8 mouse cellular contexts compared by ENCODE assay signal in genomic region chr3:116423353-116424159, GRCm38 (mm10). TPM values are rescaled to one million over a fixed set of nuclear protein-coding genes. Genes with fewer than 3 reads are reported as not detected.
DNase-seq lines count a peak whose midpoint lies in the region; ATAC-seq and TF ChIP-seq lines count a peak whose summit lies in the region.

TSS of gene Cdc14a (minus strand) at chr3:116424032.

- peak within 1 kb of the TSS; percentile 92 for H3ac ChIP-seq in C2C12 (ENCODE audit: control insufficient read depth, insufficient read length, low read depth)

- peak; percentile 76 to 78 for DNase-seq in heart, adult 9 months (ENCODE audit: low spot score in 2 of 2)
- peak; percentile 92 for DNase-seq in neural tube, embryonic 10.5 days (ENCODE audit: extremely low spot score, low spot score)

- no peaks in the 10 kb centered on the region for H3K36me3 ChIP-seq in C2C12 (ENCODE audit: control insufficient read depth, insufficient read depth)
- no peaks in the 10 kb centered on the region for H3K36me3 ChIP-seq in embryonic facial prominence, embryonic 15.5 days
- H3K36me3 ChIP-seq in kidney, embryonic 15.5 days: peaks cover 15% of the 10 kb centered on the region; the same call in 1 of the 2 replicates
- H3K36me3 ChIP-seq in liver, embryonic 12.5 days: peaks cover 15% of the 10 kb centered on the region; the same call in 1 of the 2 replicates
- H3K36me3 ChIP-seq in stomach, embryonic 15.5 days: no peaks in the 10 kb centered on the region

- peak within 1 kb of the TSS; percentile 55 for H3K27ac ChIP-seq in bone marrow macrophage, adult 2 months (ENCODE audit: insufficient read depth, low read depth, low read length)
- peak within 1 kb of the TSS; percentile 92 for H3K27ac ChIP-seq in embryonic facial prominence, embryonic 15.5 days (replicated peaks)
- peak within 1 kb of the TSS; percentile 95 for H3K27ac ChIP-seq in kidney, embryonic 15.5 days
- peak within 1 kb of the TSS; percentile 84 for H3K27ac ChIP-seq in liver, embryonic 12.5 days
- H3K27ac ChIP-seq in stomach, embryonic 15.5 days: peak within 1 kb of the TSS; percentile 96

- 0 out of 2 replicates have a peak, but pooled peaks have one; percentile 25 for TF ChIP-seq POLR2A in bone marrow macrophage, adult 2 months (IDR thresholded peaks at IDR 0.05; ENCODE audit: borderline replicate concordance, low read depth, low read length)

- TF ChIP-seq CTCF in C2C12 (IDR thresholded peaks at IDR 0.05; ENCODE audit: control insufficient read depth, insufficient read depth, insufficient read length): no peak
- no peak for TF ChIP-seq CTCF in bone marrow macrophage, adult 2 months (IDR thresholded peaks at IDR 0.05; ENCODE audit: low read depth, low read length)

- H3K79me2 ChIP-seq in C2C12 (ENCODE audit: control insufficient read depth, insufficient read depth): no peaks in the 10 kb centered on the region

- WGBS in embryonic facial prominence, embryonic 15.5 days: 0% methylated on average over 54 of the region's 64 CpGs
- under 1% methylated on average over 61 of the region's 64 CpGs for WGBS in kidney, embryonic 15.5 days
- WGBS in liver, embryonic 12.5 days (ENCODE audit: insufficient replicate concordance): 1% methylated on average over 63 of the region's 64 CpGs
- WGBS in stomach, embryonic 15.5 days: under 1% methylated on average over 63 of the region's 64 CpGs

- peak within 1 kb of the TSS; percentile 68 for H3K4me3 ChIP-seq in C2C12 (ENCODE audit: insufficient read depth, poor library complexity, severe bottlenecking)
- peak within 1 kb of the TSS; percentile 76 for H3K4me3 ChIP-seq in bone marrow macrophage, adult 2 months (ENCODE audit: insufficient read depth, low read length)
- peak within 1 kb of the TSS; percentile 97 for H3K4me3 ChIP-seq in embryonic facial prominence, embryonic 15.5 days (replicated peaks)
- H3K4me3 ChIP-seq in kidney, embryonic 15.5 days (replicated peaks): peak within 1 kb of the TSS; percentile 90
- H3K4me3 ChIP-seq in liver, embryonic 12.5 days: peak within 1 kb of the TSS; percentile 86
- peak within 1 kb of the TSS; percentile 97 for H3K4me3 ChIP-seq in stomach, embryonic 15.5 days (replicated peaks)

- peaks cover 3% of the 10 kb centered on the region; the same call in 1 of the 2 replicates for H3K4me1 ChIP-seq in bone marrow macrophage, adult 2 months (ENCODE audit: control insufficient read depth, insufficient read depth, low read length)
- H3K4me1 ChIP-seq in embryonic facial prominence, embryonic 15.5 days: peaks cover 9% of the 10 kb centered on the region
- peaks cover 34% of the 10 kb centered on the region for H3K4me1 ChIP-seq in kidney, embryonic 15.5 days
- H3K4me1 ChIP-seq in liver, embryonic 12.5 days: peaks cover 26% of the 10 kb centered on the region
- peaks cover 12% of the 10 kb centered on the region for H3K4me1 ChIP-seq in stomach, embryonic 15.5 days

- H3K9me3 ChIP-seq in embryonic facial prominence, embryonic 15.5 days (replicated peaks): no peaks in the 10 kb centered on the region
- H3K9me3 ChIP-seq in kidney, embryonic 15.5 days (replicated peaks): no peaks in the 10 kb centered on the region
- no peaks in the 10 kb centered on the region for H3K9me3 ChIP-seq in liver, embryonic 12.5 days (replicated peaks)
- H3K9me3 ChIP-seq in stomach, embryonic 15.5 days: no peaks in the 10 kb centered on the region

- H3K27me3 ChIP-seq in C2C12 (ENCODE audit: control insufficient read depth, insufficient read depth, insufficient read length): no peaks in the 10 kb centered on the region
- no peaks in the 10 kb centered on the region for H3K27me3 ChIP-seq in embryonic facial prominence, embryonic 15.5 days
- no peaks in the 10 kb centered on the region for H3K27me3 ChIP-seq in kidney, embryonic 15.5 days
- H3K27me3 ChIP-seq in liver, embryonic 12.5 days (replicated peaks): no peaks in the 10 kb centered on the region
- H3K27me3 ChIP-seq in stomach, embryonic 15.5 days (replicated peaks): no peaks in the 10 kb centered on the region

- ATAC-seq in embryonic facial prominence, embryonic 15.5 days (ENCODE audit: insufficient number of reproducible peaks, low FRiP score, low TSS enrichment, low read depth): peak; percentile 90
- peak; percentile 93 for ATAC-seq in kidney, embryonic 15.5 days (replicated peaks; ENCODE audit: low FRiP score)
- ATAC-seq in liver, embryonic 12.5 days: peak; percentile 91
- peak; percentile 93 for ATAC-seq in stomach, embryonic 15.5 days (ENCODE audit: insufficient read depth, low FRiP score, low read depth)

- peak within 1 kb of the TSS; percentile 90 for H3K4me2 ChIP-seq in embryonic facial prominence, embryonic 15.5 days (replicated peaks)
- H3K4me2 ChIP-seq in kidney, embryonic 15.5 days: peak within 1 kb of the TSS; percentile 69
- peak within 1 kb of the TSS; percentile 99 for H3K4me2 ChIP-seq in liver, embryonic 12.5 days
- H3K4me2 ChIP-seq in stomach, embryonic 15.5 days: peak within 1 kb of the TSS; percentile 92

- H3K79me3 ChIP-seq in C2C12 (ENCODE audit: low read depth): no peaks in the 10 kb centered on the region

- H3K9ac ChIP-seq in embryonic facial prominence, embryonic 15.5 days: peak within 1 kb of the TSS; percentile 78
- peak within 1 kb of the TSS; percentile 75 for H3K9ac ChIP-seq in kidney, embryonic 15.5 days
- H3K9ac ChIP-seq in liver, embryonic 12.5 days: peak within 1 kb of the TSS; percentile 91
- H3K9ac ChIP-seq in stomach, embryonic 15.5 days: peak within 1 kb of the TSS; percentile 74

TF ChIP-seq in C2C12, 6 proteins besides CTCF, POLR2A, EP300 and RAD21:
- TF ChIP-seq MYOD1 (IDR thresholded peaks at IDR 0.05; ENCODE audit: control insufficient read depth, insufficient read length, low read depth): peak; percentile 26
- no peak for TF ChIP-seq MYOG (IDR thresholded peaks at IDR 0.05; ENCODE audit: control insufficient read depth, extremely low read depth, insufficient read length)

RNA-seq across cellular contexts. Expression of gene Cdc14a, which starts in this region (rescaled TPM):
- 1.1 TPM for polyA plus RNA-seq in C2C12 (2012; fragmentation: generic; extraction: Trizol)
- polyA plus RNA-seq in bone marrow macrophage, adult 2 months (2012; ENCODE audit: insufficient read depth, insufficient read length, missing spikeins): 4.9 and 6.1 TPM in 2 replicates
- 7.6 and 8.8 TPM in 2 replicates for polyA plus RNA-seq in embryonic facial prominence, embryonic 15.5 days (2015; fragmentation: Nextera tagmentation; extraction: Ambion mirVana)
- polyA plus RNA-seq in kidney, embryonic 15.5 days (2015; fragmentation: Nextera tagmentation; extraction: Ambion mirVana): 13.6 and 14.7 TPM in 2 replicates
- 4.2 and 5.1 TPM in 2 replicates for polyA plus RNA-seq in liver, embryonic 12.5 days (2016; fragmentation: Nextera tagmentation; extraction: Ambion mirVana)
- polyA plus RNA-seq in stomach, embryonic 15.5 days (2015; fragmentation: Nextera tagmentation; extraction: Ambion mirVana): 9.1 and 9.2 TPM in 2 replicates

Comparison
In these comparisons a context has a peak if more than half of its experiments do, and no peak if none do; other contexts are left out.
1. Peak in every context shown above with its lines: DNase-seq, ATAC-seq, H3K4me3 ChIP-seq and H3K27ac ChIP-seq.